Mouse (Mus musculus): ENCODE data around the gene Gm42878.
"Not testable (repeated sequence)": the region's sequence is repeated elsewhere in the genome, so short reads cannot be mapped to it uniquely, and the experiment has no call there.

Gm42878 gene

DNA sequence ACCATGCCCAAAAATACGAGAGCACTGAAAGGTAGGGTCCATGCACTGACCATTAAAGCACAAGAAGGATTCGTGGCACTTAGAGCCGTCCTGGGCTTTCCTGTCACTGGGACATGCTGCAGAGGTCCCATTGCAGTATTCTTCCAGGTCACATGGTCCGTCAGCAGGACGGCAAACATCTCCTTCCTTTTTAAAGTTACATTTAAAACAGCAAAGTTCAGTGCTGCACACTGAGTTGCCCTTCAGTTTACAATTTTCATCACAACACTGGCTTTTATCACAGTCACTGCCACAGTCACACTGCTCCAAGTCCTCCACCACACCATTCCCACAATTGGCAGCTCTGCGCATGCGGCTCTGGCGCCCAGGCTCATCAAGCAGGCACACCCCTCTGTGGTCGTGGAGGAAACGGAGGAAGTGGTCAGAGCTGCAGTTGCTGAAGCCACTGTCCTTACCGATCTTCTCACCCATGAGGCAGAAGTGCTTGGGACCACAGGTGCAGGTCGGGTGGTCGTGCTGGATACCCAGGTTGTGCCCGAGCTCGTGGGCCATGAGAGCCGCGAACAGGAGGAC, 43.8 kb downstream of the Gm42878 start:
- DNase-seq (ENCODE audit: extremely low spot score, low read depth, low spot score): not testable (repeated sequence)

DNA sequence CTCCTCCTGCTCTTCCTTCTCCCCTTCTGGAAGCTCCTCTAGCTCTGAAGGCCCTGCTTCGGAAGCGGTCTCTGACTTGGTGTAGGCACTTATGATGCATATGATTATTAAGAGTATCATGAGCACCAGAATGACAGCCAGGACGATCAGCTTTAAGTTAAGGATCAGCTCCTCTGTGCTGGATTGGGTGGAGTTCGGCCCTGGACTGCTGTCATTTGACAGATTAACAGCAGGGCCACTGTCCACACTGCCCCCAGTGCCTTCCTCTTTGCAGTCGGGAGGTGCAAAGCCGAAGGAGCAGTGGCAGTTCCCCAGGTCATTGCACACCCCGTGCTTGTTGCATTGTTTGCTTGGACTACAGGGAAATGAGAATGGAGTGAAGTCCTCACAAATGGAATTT, 44.6 kb downstream of the Gm42878 start:
- no peak for DNase-seq (ENCODE audit: extremely low spot score, low read depth, low spot score)

DNA sequence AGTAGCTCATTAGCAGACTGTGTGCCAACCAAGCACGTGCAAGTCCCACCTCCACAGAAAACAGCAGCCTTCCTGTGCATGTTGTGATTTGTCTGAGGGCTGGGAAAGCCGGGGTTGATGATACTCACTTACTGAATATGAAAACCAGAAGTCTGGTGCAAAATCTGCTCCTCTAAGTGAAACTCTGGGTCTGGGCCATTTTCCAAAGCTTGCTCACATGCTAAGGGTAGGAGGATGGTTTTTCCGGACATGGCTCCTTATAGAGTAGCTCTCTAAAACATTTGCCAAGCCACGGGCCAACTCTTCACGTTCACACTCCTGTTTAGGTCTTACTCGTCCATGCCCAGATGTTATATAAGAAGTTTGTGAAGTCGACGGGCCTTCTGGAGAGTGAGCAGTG, 52.0 kb downstream of the Gm42878 start:
- no peak for DNase-seq (ENCODE audit: extremely low spot score, low read depth, low spot score)

DNA sequence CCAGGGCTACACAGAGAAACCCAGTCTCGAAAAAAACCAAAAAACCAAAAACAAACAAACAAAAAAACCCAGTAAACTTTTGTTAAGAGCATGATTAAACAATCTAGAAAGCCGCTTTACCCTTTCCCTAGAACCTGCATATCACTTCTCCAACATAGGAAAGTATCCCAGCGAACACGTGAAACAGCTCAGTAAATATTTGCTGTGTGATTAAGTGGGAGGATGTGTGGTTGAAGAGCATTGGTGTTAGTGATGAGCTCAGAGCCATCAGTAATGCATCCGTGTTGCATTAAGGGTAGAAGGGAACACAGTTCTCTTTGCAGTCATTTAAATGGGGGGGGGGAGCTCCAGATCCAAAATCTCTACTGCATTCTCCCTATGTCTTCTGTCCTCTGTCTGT, 60.5 kb downstream of the Gm42878 start:
- no peak for DNase-seq (ENCODE audit: extremely low spot score, low read depth, low spot score)

DNA sequence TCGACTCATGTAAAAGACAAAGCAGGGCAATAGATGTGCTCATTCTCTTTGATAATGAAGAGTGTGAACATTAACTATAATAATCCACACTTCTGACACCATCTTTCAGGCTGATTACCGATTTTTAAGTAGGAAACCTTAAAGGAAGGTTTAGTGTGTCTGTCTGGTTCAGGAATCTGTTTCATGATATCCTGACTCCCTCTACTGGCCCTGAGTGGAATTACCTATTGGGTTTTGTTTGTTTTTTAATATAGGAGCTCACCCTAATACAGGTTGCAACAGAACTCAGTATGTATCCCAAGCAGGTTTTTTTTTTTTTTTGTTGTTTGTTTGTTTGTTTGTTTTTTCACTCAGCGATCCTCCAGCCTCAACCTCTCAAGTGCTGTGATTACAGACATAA, 67.6 kb downstream of the Gm42878 start:
- no peak for DNase-seq (ENCODE audit: extremely low spot score, low read depth, low spot score)

DNA sequence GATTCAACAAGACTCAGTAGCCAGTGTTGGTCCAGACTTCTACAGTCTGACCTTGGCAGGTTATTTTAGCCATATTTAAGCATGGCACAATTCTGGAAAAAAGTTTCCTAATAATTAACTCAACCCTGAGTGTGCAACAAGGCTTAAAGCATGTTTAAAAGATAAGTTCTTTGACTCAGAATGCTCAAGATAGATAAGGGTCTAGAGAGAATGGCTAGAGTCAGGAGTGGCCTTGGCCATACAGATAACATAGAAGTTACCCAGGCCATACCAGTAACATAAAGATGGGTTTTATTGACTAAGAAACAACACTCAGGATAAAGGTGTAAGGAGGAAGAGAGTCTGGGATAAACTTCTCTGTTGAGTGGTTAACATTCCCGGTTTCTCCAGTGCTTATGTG, 69.2 kb downstream of the Gm42878 start:
- no peak for DNase-seq (ENCODE audit: extremely low spot score, low read depth, low spot score)

DNA sequence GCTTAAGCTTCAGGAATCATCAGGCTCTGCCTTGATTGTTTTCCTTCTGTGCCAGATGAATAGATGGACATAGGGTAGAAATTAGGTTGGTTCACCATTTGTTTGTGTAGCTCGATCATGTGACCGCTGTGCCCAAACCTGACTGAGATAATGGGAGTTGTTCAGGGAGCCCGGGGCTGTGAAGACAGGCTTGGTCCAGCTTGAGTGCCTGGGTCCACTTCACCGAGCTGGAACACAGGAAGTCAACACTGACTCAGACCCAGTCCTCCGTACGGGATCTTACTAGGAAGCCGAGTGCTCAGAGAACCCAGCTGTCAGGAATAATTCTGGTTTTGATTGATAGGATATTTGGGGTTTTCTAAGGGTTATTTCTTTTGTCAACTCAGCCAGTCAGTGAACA, 70.7 kb downstream of the Gm42878 start:
- no peak for DNase-seq (ENCODE audit: extremely low spot score, low read depth, low spot score)

DNA sequence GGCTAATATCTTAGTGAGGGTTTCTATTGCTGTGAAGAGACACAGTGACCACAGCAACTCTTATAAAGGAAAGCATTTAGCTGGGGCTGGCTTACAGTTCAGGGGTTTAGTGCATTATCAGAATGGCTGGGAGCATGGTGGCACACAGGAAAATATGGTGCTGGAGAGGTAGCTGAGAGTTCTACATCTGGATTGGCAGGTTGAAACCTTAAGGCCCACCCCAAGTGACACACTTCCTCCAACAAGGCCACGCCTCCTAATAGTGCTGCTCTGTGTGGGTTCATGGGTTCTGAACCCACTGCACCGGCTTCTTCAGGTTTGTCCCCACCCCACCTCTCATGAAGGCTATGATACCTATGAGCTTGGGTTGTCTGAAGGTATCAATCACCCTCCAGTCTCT, 72.9 kb downstream of the Gm42878 start:
- no peak for DNase-seq (ENCODE audit: extremely low spot score, low read depth, low spot score)

DNA sequence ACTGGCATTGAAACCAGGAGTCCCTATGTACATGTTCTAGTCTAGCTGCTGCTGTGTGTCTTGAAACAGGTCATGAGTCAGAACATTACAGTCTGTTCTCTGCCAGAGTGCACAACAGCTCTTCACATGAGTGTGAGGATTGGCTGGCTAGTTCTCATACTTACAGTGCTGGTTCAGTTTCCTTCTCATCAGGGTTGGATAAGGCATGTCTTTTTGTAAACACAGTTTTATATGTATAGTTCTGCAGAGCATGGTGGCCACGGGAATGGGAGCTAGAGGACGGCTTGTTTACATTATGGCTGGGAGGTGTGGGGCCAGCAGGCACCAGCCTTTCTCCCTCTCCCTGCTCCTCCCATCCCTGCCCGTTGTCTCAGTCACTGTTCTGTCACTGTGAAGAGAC, 75.7 kb downstream of the Gm42878 start:
- DNase-seq (ENCODE audit: extremely low spot score, low read depth, low spot score): no peak

Measured in hindlimb bud, embryonic 11.5 days (tissue).